Mouse (Mus musculus): ENCODE data around the gene Eme1. TPM values are rescaled to one million over a fixed set of nuclear protein-coding genes. Genes with fewer than 3 reads are reported as not detected.

The Eme1 gene
- polyA plus RNA-seq, 1 experiment: 15.3 TPM

DNA sequence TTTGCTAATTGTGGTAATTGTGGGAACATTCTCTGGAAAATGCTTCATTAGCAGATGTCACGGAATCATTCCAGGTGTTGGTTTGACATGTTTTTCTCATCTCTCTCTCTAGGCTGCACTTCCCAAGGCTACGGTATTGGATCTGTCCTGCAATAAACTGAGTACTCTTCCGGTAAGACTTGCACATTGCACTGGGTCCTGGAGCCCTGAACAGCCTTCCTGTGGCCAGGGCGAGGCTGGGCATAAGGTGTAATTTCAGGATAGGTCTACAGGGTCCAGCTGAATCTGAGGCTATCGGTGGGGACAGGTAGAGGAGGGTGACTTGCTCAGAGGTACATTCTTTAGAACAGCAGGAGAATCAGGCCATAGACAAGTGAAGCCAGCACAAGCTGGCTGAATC, 21.8 kb downstream of the Eme1 start:
- H3K27ac ChIP-seq (ENCODE audit: control insufficient read depth, insufficient read depth, low read depth, low read length, poor library complexity): no peak overlapping the region
- 89% methylated on average over 5 of the region's 5 CpGs for WGBS
- no peak overlapping the region for H3K4me3 ChIP-seq (replicated peaks; ENCODE audit: control insufficient read depth, low read depth, low read length)
- H3K4me1 ChIP-seq (ENCODE audit: control insufficient read depth, insufficient read depth, low read length): peaks cover 1% of the 10 kb centered on the region
- TF ChIP-seq POLR2A (IDR thresholded peaks at IDR 0.05; ENCODE audit: borderline replicate concordance, control insufficient read depth, low read depth, low read length) (no peak), CTCF (IDR thresholded peaks at IDR 0.05; ENCODE audit: control insufficient read depth, insufficient read depth, low read length) (no peak)

DNA sequence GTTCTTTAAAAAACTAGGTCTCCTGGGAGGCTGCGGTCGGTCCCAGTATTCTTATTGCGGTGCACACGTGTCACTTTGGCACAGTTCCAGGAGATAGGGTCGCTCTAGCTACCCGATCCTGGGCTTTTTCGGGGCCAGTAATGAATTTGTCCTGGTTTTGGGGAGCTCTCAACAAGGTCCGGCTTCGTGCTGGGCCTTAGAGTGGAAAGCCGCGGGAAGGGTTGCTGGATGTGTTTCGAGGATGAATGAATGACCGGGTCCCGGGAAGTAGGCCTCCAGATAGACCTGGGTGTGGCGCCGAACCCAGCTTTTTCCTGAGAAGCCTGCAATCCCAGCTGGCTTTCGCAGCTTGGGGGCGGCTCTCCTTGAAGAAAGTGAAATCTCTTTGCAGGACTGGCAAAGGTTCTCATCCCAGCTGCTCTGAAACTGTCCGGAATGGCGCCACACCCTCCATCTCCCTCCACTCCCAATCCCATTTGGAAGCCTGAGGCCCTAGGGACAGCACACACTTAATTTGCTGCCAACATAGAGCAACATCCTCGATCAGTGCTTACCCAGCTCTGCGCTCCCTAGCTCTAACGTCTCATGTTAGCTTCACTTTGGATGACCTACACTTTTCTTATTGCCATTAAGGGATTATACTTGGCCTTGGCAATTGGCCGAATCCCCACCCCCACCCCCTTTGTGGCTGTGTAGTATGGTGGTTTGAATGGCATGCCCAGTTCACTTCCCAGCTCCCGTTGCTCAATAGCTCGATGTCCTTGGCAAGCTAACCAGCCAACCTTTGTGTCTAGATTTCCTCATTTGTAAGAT, 23.4 kb downstream of the Eme1 start:
- Histone ChIP-seq H3K4me3 (replicated peaks; ENCODE audit: control insufficient read depth, low read depth, low read length) (peak overlapping the region; percentile 96), H3K27ac (ENCODE audit: control insufficient read depth, insufficient read depth, low read depth, low read length, poor library complexity) (peak overlapping the region; percentile 67; the same call in 1 of the 2 replicates), H3K4me1 (ENCODE audit: control insufficient read depth, insufficient read depth, low read length) (peaks cover 1% of the 10 kb centered on the region)
- 10% methylated on average over 26 of the region's 26 CpGs for WGBS
- TF ChIP-seq CTCF (IDR thresholded peaks at IDR 0.05; ENCODE audit: control insufficient read depth, insufficient read depth, low read length) (no peak), POLR2A (IDR thresholded peaks at IDR 0.05; ENCODE audit: borderline replicate concordance, control insufficient read depth, low read depth, low read length) (no peak)

DNA sequence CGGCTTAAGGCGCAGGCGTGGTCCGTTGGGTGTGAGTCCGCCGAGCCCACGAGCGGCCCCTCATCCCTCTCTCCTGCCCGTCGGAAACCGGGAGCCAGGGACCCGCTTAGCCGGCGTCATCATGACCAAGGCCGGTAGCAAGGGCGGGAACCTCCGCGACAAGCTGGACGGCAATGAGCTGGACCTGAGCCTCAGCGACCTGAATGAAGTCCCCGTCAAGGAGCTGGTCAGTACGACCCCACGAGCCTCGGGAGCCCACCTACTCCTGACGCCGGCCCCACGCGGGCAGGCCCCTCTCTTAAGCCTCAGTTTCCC, 23.9 kb downstream of the Eme1 start:
- TF ChIP-seq CTCF (IDR thresholded peaks at IDR 0.05; ENCODE audit: control insufficient read depth, insufficient read depth, low read length): no peak
- TF ChIP-seq POLR2A (IDR thresholded peaks at IDR 0.05; ENCODE audit: borderline replicate concordance, control insufficient read depth, low read depth, low read length): no peak
- WGBS: under 1% methylated on average over 25 of the region's 28 CpGs
- peak overlapping the region; percentile 67 for H3K27ac ChIP-seq (ENCODE audit: control insufficient read depth, insufficient read depth, low read depth, low read length, poor library complexity)
- peaks cover 1% of the 10 kb centered on the region for H3K4me1 ChIP-seq (ENCODE audit: control insufficient read depth, insufficient read depth, low read length)
- H3K4me3 ChIP-seq (replicated peaks; ENCODE audit: control insufficient read depth, low read depth, low read length): peak overlapping the region; percentile 96

DNA sequence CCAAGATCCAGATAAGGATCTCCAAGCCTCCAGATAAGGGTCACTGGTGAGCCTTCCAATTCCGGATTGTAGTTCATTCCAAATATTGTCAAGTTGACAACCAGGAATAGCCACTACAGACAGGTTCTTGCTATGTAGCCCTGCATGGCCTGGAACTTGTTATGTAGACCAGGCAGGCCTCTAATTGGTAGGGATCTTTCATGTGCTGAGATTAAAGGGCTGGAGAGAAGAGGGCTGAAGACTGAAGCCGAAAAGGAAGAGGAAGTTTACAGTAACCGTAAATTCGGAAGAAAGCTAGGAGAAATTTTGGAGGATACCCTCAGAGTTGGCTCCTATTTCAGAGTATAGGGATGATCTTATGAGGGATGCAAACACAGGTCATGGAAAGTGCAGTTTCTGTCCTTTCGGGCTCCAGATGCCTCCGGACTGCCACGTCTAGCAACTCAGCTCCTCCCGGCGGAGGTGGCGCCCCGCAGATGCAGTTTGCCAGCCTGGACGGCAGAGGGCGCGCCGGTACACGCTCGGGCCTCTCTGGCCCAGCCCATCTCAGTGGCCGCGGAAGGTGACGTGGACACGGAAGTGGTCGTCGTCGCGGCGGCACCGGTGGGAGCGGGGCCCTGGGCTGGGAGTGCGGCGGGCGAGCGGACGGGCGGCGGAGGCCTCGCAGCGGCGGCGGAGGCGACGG, 24.4 kb downstream of the Eme1 start, which contains the start of gene Lrrc59:
TSS of gene Lrrc59 (plus strand) at position 569 of the 685 bp plus-strand sequence.
- WGBS: 2% methylated on average over 35 of the region's 41 CpGs
- TF ChIP-seq CTCF (IDR thresholded peaks at IDR 0.05; ENCODE audit: control insufficient read depth, insufficient read depth, low read length) (peak; percentile 97), POLR2A (IDR thresholded peaks at IDR 0.05; ENCODE audit: borderline replicate concordance, control insufficient read depth, low read depth, low read length) (peak; percentile 73; the same call in 1 of the 2 replicates)
- peaks cover 1% of the 10 kb centered on the region for H3K4me1 ChIP-seq (ENCODE audit: control insufficient read depth, insufficient read depth, low read length)
- peak within 1 kb of the TSS; percentile 96 for H3K4me3 ChIP-seq (replicated peaks; ENCODE audit: control insufficient read depth, low read depth, low read length)
- H3K27ac ChIP-seq (ENCODE audit: control insufficient read depth, insufficient read depth, low read depth, low read length, poor library complexity): peak within 1 kb of the TSS; percentile 69

DNA sequence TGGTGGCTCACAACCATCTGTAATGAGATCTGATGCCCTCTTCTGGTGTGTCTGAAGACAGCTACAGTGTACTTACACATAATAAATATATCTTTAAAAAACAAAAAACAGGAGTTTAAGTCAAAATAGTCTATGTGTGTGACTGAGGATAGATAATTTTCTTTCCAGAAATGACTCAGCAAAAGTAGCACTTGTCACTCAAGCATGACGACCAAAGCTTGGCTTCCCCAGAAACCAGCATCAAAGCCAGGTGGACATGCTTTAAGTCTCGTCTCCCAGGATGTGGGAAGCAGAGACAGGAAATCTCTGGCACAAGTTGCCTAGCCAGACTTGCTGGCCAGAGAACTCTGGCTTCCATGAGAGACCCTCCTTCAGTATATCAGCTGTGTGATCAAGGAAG, 31.6 kb downstream of the Eme1 start:
- H3K27ac ChIP-seq (ENCODE audit: control insufficient read depth, insufficient read depth, low read depth, low read length, poor library complexity): no peak overlapping the region

DNA sequence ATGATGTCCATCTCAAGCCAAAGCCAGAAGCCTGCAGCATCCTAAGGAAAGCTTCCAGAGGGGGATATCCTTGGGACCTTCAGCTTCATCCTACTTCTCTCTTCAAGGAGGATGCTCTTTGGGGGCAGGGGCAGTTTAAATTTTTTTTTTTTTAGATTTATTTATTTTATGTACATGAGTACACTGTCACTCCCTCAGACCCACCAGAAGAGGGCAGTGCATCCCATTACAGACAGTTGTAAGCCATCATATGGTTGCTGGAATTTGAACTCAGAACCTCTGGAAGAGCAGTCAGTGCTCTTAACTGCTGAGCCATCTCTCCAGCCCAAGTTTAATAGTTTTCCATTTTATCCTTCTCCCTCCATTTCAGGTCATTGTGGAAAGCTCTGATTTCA, 32.3 kb downstream of the Eme1 start:
- Histone ChIP-seq H3K4me1 (ENCODE audit: control insufficient read depth, insufficient read depth, low read length) (no peaks in the 10 kb centered on the region), H3K27ac (ENCODE audit: control insufficient read depth, insufficient read depth, low read depth, low read length, poor library complexity) (no peak overlapping the region), H3K4me3 (replicated peaks; ENCODE audit: control insufficient read depth, low read depth, low read length) (no peak overlapping the region)
- TF ChIP-seq POLR2A (IDR thresholded peaks at IDR 0.05; ENCODE audit: borderline replicate concordance, control insufficient read depth, low read depth, low read length) (no peak), CTCF (IDR thresholded peaks at IDR 0.05; ENCODE audit: control insufficient read depth, insufficient read depth, low read length) (no peak)

More for the DNA sequence above, 31.6 kb downstream of the Eme1 start:
- TF ChIP-seq CTCF (IDR thresholded peaks at IDR 0.05; ENCODE audit: control insufficient read depth, insufficient read depth, low read length): no peak
- TF ChIP-seq POLR2A (IDR thresholded peaks at IDR 0.05; ENCODE audit: borderline replicate concordance, control insufficient read depth, low read depth, low read length): no peak
- WGBS: 14% methylated on average over 2 of the region's 2 CpGs
- H3K4me1 ChIP-seq (ENCODE audit: control insufficient read depth, insufficient read depth, low read length): no peaks in the 10 kb centered on the region
- no peak overlapping the region for H3K4me3 ChIP-seq (replicated peaks; ENCODE audit: control insufficient read depth, low read depth, low read length)

- Histone ChIP-seq H3K4me1 (ENCODE audit: control insufficient read depth, insufficient read depth, low read length) (no peaks in the 10 kb centered on the region), H3K27ac (ENCODE audit: control insufficient read depth, insufficient read depth, low read depth, low read length, poor library complexity) (no peak overlapping the region), H3K4me3 (replicated peaks; ENCODE audit: control insufficient read depth, low read depth, low read length) (no peak overlapping the region)
- TF ChIP-seq CTCF (IDR thresholded peaks at IDR 0.05; ENCODE audit: control insufficient read depth, insufficient read depth, low read length) (no peak), POLR2A (IDR thresholded peaks at IDR 0.05; ENCODE audit: borderline replicate concordance, control insufficient read depth, low read depth, low read length) (no peak)
- WGBS: 60% methylated on average over 6 of the region's 6 CpGs
Observed at GRCm38 (mm10) chr11:94620766-94621457, 32.9 kb downstream of the Eme1 start.

DNA sequence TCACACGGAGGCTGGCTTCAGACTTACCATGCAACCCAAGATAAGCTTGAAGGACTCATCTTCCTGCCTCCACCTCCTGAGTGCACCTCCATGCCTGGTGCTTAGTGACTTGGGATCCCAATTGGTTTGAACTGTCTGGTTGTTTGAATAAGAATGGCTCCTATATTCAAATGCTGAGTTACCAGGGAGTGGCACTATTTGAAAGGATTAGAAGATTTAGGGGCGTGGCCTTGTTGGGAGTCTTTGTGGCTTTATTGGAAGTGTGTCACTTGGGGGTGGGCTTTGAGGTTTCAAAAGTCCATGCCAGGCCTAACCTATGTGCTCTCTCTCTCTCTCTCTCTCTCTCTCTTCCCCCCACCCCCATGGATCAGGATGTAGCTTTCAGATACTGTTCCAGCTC, 36.1 kb downstream of the Eme1 start:
- no peak overlapping the region for H3K27ac ChIP-seq (ENCODE audit: control insufficient read depth, insufficient read depth, low read depth, low read length, poor library complexity)
- no peak overlapping the region for H3K4me3 ChIP-seq (replicated peaks; ENCODE audit: control insufficient read depth, low read depth, low read length)
- TF ChIP-seq POLR2A (IDR thresholded peaks at IDR 0.05; ENCODE audit: borderline replicate concordance, control insufficient read depth, low read depth, low read length) (no peak), CTCF (IDR thresholded peaks at IDR 0.05; ENCODE audit: control insufficient read depth, insufficient read depth, low read length) (no peak)
- H3K4me1 ChIP-seq (ENCODE audit: control insufficient read depth, insufficient read depth, low read length): no peaks in the 10 kb centered on the region
- 87% methylated on average over 2 of the region's 2 CpGs for WGBS
